Mouse (Mus musculus): Measurements from ENCODE around the gene Dgki.
A peak's percentile ranks its signal among the peaks of the same experiment; 100 is the strongest.

Dgki gene

GRCm38 (mm10) chr6:36858258-36859041 is 441.5 kb downstream of the Dgki start:
- no peak for DNase-seq (ENCODE audit: low spot score in 2 of 2)

GRCm38 (mm10) chr6:36857627-36858257 is 442.2 kb downstream of the Dgki start:
- DNase-seq (ENCODE audit: low spot score in 2 of 2): no peak

GRCm38 (mm10) chr6:36850422-36851129 is 449.4 kb downstream of the Dgki start:
- peak; percentile 90 for DNase-seq (ENCODE audit: low spot score in 2 of 2)

GRCm38 (mm10) chr6:36845288-36845687 is 454.7 kb downstream of the Dgki start:
- peak in 1 of 2 experiments; percentile 29 for DNase-seq (ENCODE audit: low spot score in 2 of 2)

- peak in 1 of 2 experiments; percentile 55 for DNase-seq (ENCODE audit: low spot score in 2 of 2)
Measured at GRCm38 (mm10) chr6:36844258-36844657, 455.7 kb downstream of the Dgki start.

GRCm38 (mm10) chr6:36843031-36843488 is 456.9 kb downstream of the Dgki start:
- peak in 1 of 2 experiments; percentile 75 for DNase-seq (ENCODE audit: low spot score in 2 of 2)

- no peak for DNase-seq (ENCODE audit: low spot score in 2 of 2)
Measured at GRCm38 (mm10) chr6:36842101-36842922, 457.7 kb downstream of the Dgki start.

- DNase-seq (ENCODE audit: low spot score in 2 of 2): no peak
Measured at GRCm38 (mm10) chr6:36841701-36842100, 458.3 kb downstream of the Dgki start.

GRCm38 (mm10) chr6:36841174-36841573 is 458.8 kb downstream of the Dgki start:
- DNase-seq (ENCODE audit: low spot score in 2 of 2): no peak

- no peak for DNase-seq (ENCODE audit: low spot score in 2 of 2)
Measured at GRCm38 (mm10) chr6:36838747-36839146, 461.2 kb downstream of the Dgki start.

- no peak for DNase-seq (ENCODE audit: low spot score in 2 of 2)
Measured at GRCm38 (mm10) chr6:36835351-36835750, 464.6 kb downstream of the Dgki start.

GRCm38 (mm10) chr6:36834695-36835265 is 465.2 kb downstream of the Dgki start:
- DNase-seq (ENCODE audit: low spot score in 2 of 2): no peak

- DNase-seq (ENCODE audit: low spot score in 2 of 2): no peak
Measured at GRCm38 (mm10) chr6:36832681-36833080, 467.3 kb downstream of the Dgki start.

- no peak for DNase-seq (ENCODE audit: low spot score in 2 of 2)
Measured at GRCm38 (mm10) chr6:36832207-36832606, 467.8 kb downstream of the Dgki start.

GRCm38 (mm10) chr6:36830371-36830925 is 469.5 kb downstream of the Dgki start:
- no peak for DNase-seq (ENCODE audit: low spot score in 2 of 2)

GRCm38 (mm10) chr6:36819784-36820050 is 480.3 kb downstream of the Dgki start:
- no peak for DNase-seq (ENCODE audit: low spot score in 2 of 2)

GRCm38 (mm10) chr6:36819019-36819783 is 480.8 kb downstream of the Dgki start:
- peak; percentile 54 to 77 for DNase-seq (ENCODE audit: low spot score in 2 of 2)

- DNase-seq (ENCODE audit: low spot score in 2 of 2): no peak
Measured at GRCm38 (mm10) chr6:36818281-36819018, 481.5 kb downstream of the Dgki start.

GRCm38 (mm10) chr6:36816666-36817065 is 483.3 kb downstream of the Dgki start:
- DNase-seq (ENCODE audit: low spot score in 2 of 2): no peak

- DNase-seq (ENCODE audit: low spot score in 2 of 2): no peak
Measured at GRCm38 (mm10) chr6:36815992-36816391, 484.0 kb downstream of the Dgki start.
